Mouse (Mus musculus) CH12.LX (cell line): ENCODE measurements around the gene Sema5b. TPM values are rescaled to one million over a fixed set of nuclear protein-coding genes. Genes with fewer than 3 reads are reported as not detected.

Experiments used
- DNase-seq: peaks from one replicate; pipeline ENCODE4 v3.0.0-alpha.2; 2013; ENCODE audit errors: extremely low read depth
- H3K27ac ChIP-seq: 2 replicates; pipeline ENCODE4 v1.5.1; 2012; ENCODE audit warnings: low read depth, mild to moderate bottlenecking, control low read depth, moderate library complexity; ENCODE audit not compliant: insufficient read depth
- H3K27me3 ChIP-seq: replicated peaks from 2 replicates; pipeline ENCODE3; 2012; ENCODE audit warnings: inconsistent platforms
- H3K36me3 ChIP-seq, 2 experiments: replicated peaks in 1 of 2; 2 replicates each; pipeline versions ENCODE3 to v1.6.1; 2012; ENCODE audit warnings: inconsistent platforms in 1 of 2, low read length in 1 of 2, mild to moderate bottlenecking in 1 of 2, mixed read lengths in 1 of 2, moderate library complexity in 1 of 2; ENCODE audit not compliant: control insufficient read depth in 1 of 2, insufficient read depth in 1 of 2
- H3K4me1 ChIP-seq, 2 experiments: 2 replicates each; pipeline ENCODE4 v1.6.1; 2012; ENCODE audit warnings: inconsistent platforms in 1 of 2, moderate library complexity in 1 of 2; ENCODE audit not compliant: insufficient read depth in 2 of 2, control insufficient read depth in 1 of 2
- H3K4me2 ChIP-seq: 2 replicates; pipeline ENCODE4 v1.6.1; 2012; ENCODE audit warnings: low read depth, mild to moderate bottlenecking, control low read depth; ENCODE audit not compliant: poor library complexity, insufficient read depth, severe bottlenecking
- H3K4me3 ChIP-seq, 3 experiments: fragments of 150-350 bp in 1 of 3; sonication (generic) in 1 of 3; replicated peaks in 1 of 3; 2 replicates each; pipeline versions ENCODE3 to v1.5.1; 2011 to 2012; ENCODE audit warnings: low read depth in 2 of 3, low read length in 2 of 3, mild to moderate bottlenecking in 2 of 3, moderate library complexity in 2 of 3, control low read depth in 1 of 3, improper control_type of control experiment in 1 of 3, inconsistent platforms in 1 of 3, mixed read lengths in 1 of 3; ENCODE audit not compliant: poor library complexity in 1 of 3
- H3K79me2 ChIP-seq: replicated peaks from 2 replicates; pipeline ENCODE4 v1.6.1; 2012; ENCODE audit warnings: mild to moderate bottlenecking, moderate library complexity; ENCODE audit not compliant: control insufficient read depth, poor library complexity, insufficient read depth, severe bottlenecking; ENCODE audit errors: extremely low read depth
- H3K9ac ChIP-seq: 2 replicates; pipeline ENCODE4 v1.6.1; 2012; ENCODE audit warnings: low read depth, mild to moderate bottlenecking, control low read depth, moderate library complexity; ENCODE audit not compliant: insufficient read depth
- H3K9me3 ChIP-seq: replicated peaks from 2 replicates; pipeline ENCODE3; 2012; ENCODE audit warnings: low read length, inconsistent platforms, mixed read lengths
- CHD1 ChIP-seq: IDR thresholded peaks from 2 replicates; pipeline ENCODE4 v1.6.1; 2012; ENCODE audit warnings: low read depth, low read length, improper control_type of control experiment, inconsistent platforms
- CHD2 ChIP-seq: IDR thresholded peaks from 2 replicates; pipeline ENCODE4 v1.6.1; 2011; ENCODE audit warnings: low read length, improper control_type of control experiment
- CTCF ChIP-seq, 2 experiments: IDR thresholded peaks in 1 of 2; conservative IDR thresholded peaks in 1 of 2; 2 replicates each; pipeline ENCODE4 v1.5.1; 2011 to 2012; ENCODE audit warnings: low read depth in 2 of 2, low read length in 2 of 2, improper control_type of control experiment in 1 of 2, inconsistent platforms in 1 of 2, mild to moderate bottlenecking in 1 of 2, moderate library complexity in 1 of 2
- ETS1 ChIP-seq: conservative IDR thresholded peaks from 2 replicates; pipeline ENCODE4 v1.6.1; 2012; ENCODE audit warnings: low read depth, mild to moderate bottlenecking, inconsistent platforms, low read length, improper control_type of control experiment, moderate library complexity
- MAX ChIP-seq: IDR thresholded peaks from 2 replicates; pipeline ENCODE4 v1.6.1; 2011; ENCODE audit warnings: low read length, improper control_type of control experiment
- NELFE ChIP-seq: IDR thresholded peaks from 2 replicates; pipeline ENCODE4 v1.6.1; 2011; ENCODE audit warnings: low read depth, low read length, improper control_type of control experiment
- NRF1 ChIP-seq: IDR thresholded peaks from 2 replicates; pipeline ENCODE4 v1.6.1; 2014; ENCODE audit warnings: low read depth, mild to moderate bottlenecking, inconsistent platforms, low read length, improper control_type of control experiment, moderate library complexity
- PAX5 ChIP-seq: IDR thresholded peaks from 2 replicates; pipeline ENCODE4 v1.6.1; 2012; ENCODE audit warnings: low read length, inconsistent platforms, mixed read lengths
- POLR2A ChIP-seq: IDR thresholded peaks from 2 replicates; pipeline ENCODE4 v1.6.1; 2011; ENCODE audit warnings: low read depth, mild to moderate bottlenecking, improper control_type of control experiment, low read length
- POLR2AphosphoS2 ChIP-seq: IDR thresholded peaks from 2 replicates; pipeline ENCODE4 v1.6.1; 2011; ENCODE audit warnings: low read depth, low read length, improper control_type of control experiment
- USF2 ChIP-seq: conservative IDR thresholded peaks from 2 replicates; pipeline ENCODE4 v1.6.1; 2011; ENCODE audit warnings: low read depth, low read length, improper control_type of control experiment
- ZC3H11A ChIP-seq: IDR thresholded peaks from 2 replicates; pipeline ENCODE4 v1.6.1; 2012; ENCODE audit warnings: low read depth, mild to moderate bottlenecking, inconsistent platforms, low read length, improper control_type of control experiment
- ZKSCAN1 ChIP-seq: IDR thresholded peaks from 2 replicates; pipeline ENCODE4 v1.6.1; 2012; ENCODE audit warnings: low read depth, inconsistent platforms, low read length, improper control_type of control experiment, borderline replicate concordance
- ZNF384 ChIP-seq: IDR thresholded peaks from 2 replicates; pipeline ENCODE4 v1.6.1; 2012; ENCODE audit warnings: low read depth, low read length, improper control_type of control experiment, inconsistent platforms
- dilution Hi-C: fragments of 300-500 bp; cut with MboI; formaldehyde crosslinking; loops from 2 replicates; pipeline ENCODE4 v1.14.3; 2020; ENCODE audit warnings: low sequenced_read_pairs; ENCODE audit not compliant: extremely low pct_unique_long_range_greater_than_20kb, extremely low pct_ligation_motif_present
- in situ Hi-C: fragments of 300-500 bp; cut with MboI; formaldehyde crosslinking; loops from 3 replicates; pipeline ENCODE4 v1.14.3; 2019; ENCODE audit warnings: low sequenced_read_pairs, low pct_ligation_motif_present, low pct_unique_long_range_greater_than_20kb, mixed read lengths
- polyA plus RNA-seq: library from polyadenylated mRNA; unstranded; fragments of >175 nt; gene quantifications from 2 replicates; pipeline ENCODE4 v1.2.1, GENCODE M21; 2012; ENCODE audit warnings: low read depth; ENCODE audit not compliant: insufficient read length
- total RNA-seq, 2 experiments: library from RNA; depleted of rRNA; stranded (reverse); fragments of 300-350 nt in 1 of 2; fragments of >200 nt in 1 of 2; gene quantifications; 2 replicates each; pipeline ENCODE4 v1.2.3; 2012 to 2014

Sema5b gene
- total and polyA plus RNA-seq, 3 experiments = 0.04 TPM; not detected in 2

- H3K79me2 ChIP-seq = no peaks in the 10 kb centered on the region
- no peak overlapping the region for H3K9ac ChIP-seq
- no peaks in the 10 kb centered on the region for H3K36me3 ChIP-seq
- DNase-seq = no peak
- H3K27me3 ChIP-seq = peaks cover 88% of the 10 kb centered on the region
- dilution Hi-C loops (no loop called here), in situ Hi-C loops (no loop called here)
- no peaks in the 10 kb centered on the region for H3K4me1 ChIP-seq
- no peak overlapping the region for H3K27ac ChIP-seq
- H3K4me3 ChIP-seq = no peak overlapping the region
- H3K9me3 ChIP-seq = peaks cover 6% of the 10 kb centered on the region
- TF ChIP-seq ZC3H11A (no peak), ZKSCAN1 (no peak), MAX (no peak), ETS1 (no peak), POLR2AphosphoS2 (no peak), NELFE (no peak), NRF1 (no peak), POLR2A (no peak), CHD2 (no peak), CTCF (conservative IDR thresholded peaks at IDR 0.05 in 1 of 2, IDR thresholded peaks at IDR 0.05 in 1 of 2; ENCODE audit: low read depth in 2 of 2, low read length in 2 of 2) (no peak), USF2 (no peak), CHD1 (no peak)
- no peak overlapping the region for H3K4me2 ChIP-seq
These were observed 119.3 kb downstream of the Sema5b start for GRCm38 (mm10) chr16:35660222-35660621.

GRCm38 (mm10) chr16:35663831-35664414 is 123.0 kb downstream of the Sema5b start:
- Histone ChIP-seq H3K4me2 (no peak overlapping the region), H3K9me3 (peaks cover 4% of the 10 kb centered on the region), H3K79me2 (no peaks in the 10 kb centered on the region), H3K4me3 (no peak overlapping the region), H3K27me3 (peaks cover 81% of the 10 kb centered on the region), H3K27ac (no peak overlapping the region), H3K36me3 (no peaks in the 10 kb centered on the region), H3K9ac (no peak overlapping the region), H3K4me1 (no peaks in the 10 kb centered on the region)
- no peak for TF ChIP-seq PAX5
- TF ChIP-seq NELFE = no peak
- TF ChIP-seq ZNF384 = no peak
- dilution Hi-C loops = no loop called here
- DNase-seq = no peak
- in situ Hi-C loops = no loop called here

- in situ Hi-C loops (no loop called here), dilution Hi-C loops (no loop called here)
- no peaks in the 10 kb centered on the region for H3K4me1 ChIP-seq
- H3K4me3 ChIP-seq = no peak overlapping the region
- no peak for DNase-seq
- H3K9ac ChIP-seq = no peak overlapping the region
- no peaks in the 10 kb centered on the region for H3K36me3 ChIP-seq
- H3K4me2 ChIP-seq = no peak overlapping the region
- H3K27me3 ChIP-seq = peaks cover 77% of the 10 kb centered on the region
- no peaks in the 10 kb centered on the region for H3K79me2 ChIP-seq
- no peak overlapping the region for H3K27ac ChIP-seq
- no peak for TF ChIP-seq CHD2
- no peak for TF ChIP-seq POLR2AphosphoS2
- peaks cover 6% of the 10 kb centered on the region for H3K9me3 ChIP-seq
These were observed 123.9 kb downstream of the Sema5b start for GRCm38 (mm10) chr16:35664847-35665246.
